Mouse (Mus musculus): ENCODE results near the gene Gm26938. TPM values are rescaled to one million over a fixed set of nuclear protein-coding genes. Genes with fewer than 3 reads are reported as not detected.

The Gm26938 gene
- total and polyA plus RNA-seq, 3 experiments: not detected

GRCm38 (mm10) chr5:139797473-139798167, 28.6 kb downstream of the Gm26938 start:
- H3K4me3 ChIP-seq (ENCODE audit: low read depth, low read length): no peak overlapping the region
- DNase-seq (ENCODE audit: low spot score): no peak

DNA sequence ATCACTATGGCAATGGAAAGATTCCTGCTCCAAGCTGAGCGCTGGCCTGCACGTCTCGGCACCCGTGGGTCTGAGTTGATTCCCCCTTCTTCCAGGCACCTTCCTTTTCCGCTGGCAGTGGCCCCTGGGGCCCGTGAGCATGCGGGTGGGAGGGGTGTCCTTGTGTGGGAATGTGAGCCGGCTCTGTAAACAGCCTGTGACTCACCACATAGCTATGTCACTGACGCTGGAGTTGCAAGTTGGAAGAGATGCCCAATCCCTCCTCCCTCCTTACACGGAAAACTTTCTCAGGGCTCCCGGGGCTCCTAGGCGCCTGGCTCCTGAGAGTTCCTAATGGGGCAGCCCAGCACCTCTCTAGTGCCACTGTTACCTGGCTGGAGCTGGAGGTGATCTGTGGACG, 29.3 kb downstream of the Gm26938 start:
- Histone ChIP-seq H3K27me3 (ENCODE audit: insufficient read depth, low read length) (no peaks in the 10 kb centered on the region), H3K9me3 (replicated peaks) (no peaks in the 10 kb centered on the region), H3K36me3 (replicated peaks) (peaks cover 94% of the 10 kb centered on the region), H3K4me3 (ENCODE audit: low read depth, low read length) (peak overlapping the region; percentile 44; the same call in 1 of the 2 replicates), H3K4me1 (ENCODE audit: insufficient read depth, low read depth, low read length) (peaks cover 91% of the 10 kb centered on the region)
- ATAC-seq (ENCODE audit: extremely low read depth, insufficient number of reproducible peaks, low FRiP score, poor library complexity, severe bottlenecking) (no peak), DNase-seq (ENCODE audit: low spot score) (no peak)
- TF ChIP-seq POLR2AphosphoS5 (IDR thresholded peaks at IDR 0.05; ENCODE audit: insufficient replicate concordance, low read depth, low read length): no peak
- TF ChIP-seq GATA1 (IDR thresholded peaks at IDR 0.05; ENCODE audit: borderline replicate concordance, low read length): no peak
- TF ChIP-seq TAL1 (conservative IDR thresholded peaks at IDR 0.05; ENCODE audit: low read depth, low read length): no peak
- no peak for TF ChIP-seq CTCF (IDR thresholded peaks at IDR 0.05; ENCODE audit: low read depth, low read length)
- TF ChIP-seq GATA2 (IDR thresholded peaks at IDR 0.05; ENCODE audit: borderline replicate concordance, low read depth, low read length): no peak

More at GRCm38 (mm10) chr5:139797473-139798167, 28.6 kb downstream of the Gm26938 start:
- no peaks in the 10 kb centered on the region for H3K9me3 ChIP-seq (replicated peaks)
- TF ChIP-seq CTCF (IDR thresholded peaks at IDR 0.05; ENCODE audit: low read depth, low read length) (no peak), GATA2 (IDR thresholded peaks at IDR 0.05; ENCODE audit: borderline replicate concordance, low read depth, low read length) (no peak), POLR2AphosphoS5 (IDR thresholded peaks at IDR 0.05; ENCODE audit: insufficient replicate concordance, low read depth, low read length) (no peak), TAL1 (conservative IDR thresholded peaks at IDR 0.05; ENCODE audit: low read depth, low read length) (no peak), GATA1 (IDR thresholded peaks at IDR 0.05; ENCODE audit: borderline replicate concordance, low read length) (no peak)
- no peaks in the 10 kb centered on the region for H3K27me3 ChIP-seq (ENCODE audit: insufficient read depth, low read length)
- peaks cover 97% of the 10 kb centered on the region for H3K36me3 ChIP-seq (replicated peaks)
- ATAC-seq (ENCODE audit: extremely low read depth, insufficient number of reproducible peaks, low FRiP score, poor library complexity, severe bottlenecking): no peak
- H3K4me1 ChIP-seq (ENCODE audit: insufficient read depth, low read depth, low read length): peaks cover 90% of the 10 kb centered on the region

DNA sequence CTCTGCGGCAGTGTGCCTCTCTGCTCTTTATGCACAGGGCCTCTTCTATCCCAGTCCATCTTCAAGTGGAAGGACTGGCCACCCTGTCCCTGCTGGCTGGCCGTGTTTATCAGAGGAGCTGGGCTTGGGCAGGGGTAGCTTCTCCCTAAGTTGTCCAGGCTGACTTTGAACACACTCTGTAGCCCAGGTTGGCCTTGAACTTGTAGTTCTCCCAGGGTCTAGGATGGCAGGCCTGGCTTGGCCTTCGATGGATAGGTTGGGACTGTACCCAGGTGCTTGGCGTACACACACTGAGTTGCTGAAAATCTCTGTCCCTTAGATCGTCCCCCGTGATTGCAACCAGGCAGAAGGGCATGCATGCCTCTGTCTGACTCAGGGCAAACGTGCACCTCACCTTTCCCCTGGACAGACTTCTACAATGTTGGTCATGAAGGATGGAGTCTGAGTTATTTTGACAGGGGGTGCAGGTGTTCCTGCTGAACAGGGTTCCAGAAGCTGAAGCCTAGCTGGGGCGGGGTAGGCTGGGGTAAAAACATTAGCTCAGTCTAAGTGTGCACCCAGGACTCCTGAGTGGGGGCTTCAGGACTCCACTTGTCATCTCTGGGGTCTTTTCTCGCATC, 30.1 kb downstream of the Gm26938 start:
- no peak overlapping the region; the same call in 1 of the 2 replicates for H3K4me3 ChIP-seq (ENCODE audit: low read depth, low read length)
- no peak for TF ChIP-seq GATA1 (IDR thresholded peaks at IDR 0.05; ENCODE audit: borderline replicate concordance, low read length)
- TF ChIP-seq GATA2 (IDR thresholded peaks at IDR 0.05; ENCODE audit: borderline replicate concordance, low read depth, low read length): no peak
- no peak for TF ChIP-seq TAL1 (conservative IDR thresholded peaks at IDR 0.05; ENCODE audit: low read depth, low read length)
- no peak for TF ChIP-seq CTCF (IDR thresholded peaks at IDR 0.05; ENCODE audit: low read depth, low read length)
- TF ChIP-seq POLR2AphosphoS5 (IDR thresholded peaks at IDR 0.05; ENCODE audit: insufficient replicate concordance, low read depth, low read length): no peak
- no peaks in the 10 kb centered on the region for H3K27me3 ChIP-seq (ENCODE audit: insufficient read depth, low read length)
- DNase-seq (ENCODE audit: low spot score) (no peak), ATAC-seq (ENCODE audit: extremely low read depth, insufficient number of reproducible peaks, low FRiP score, poor library complexity, severe bottlenecking) (no peak)
- no peaks in the 10 kb centered on the region for H3K9me3 ChIP-seq (replicated peaks)
- peaks cover 88% of the 10 kb centered on the region for H3K4me1 ChIP-seq (ENCODE audit: insufficient read depth, low read depth, low read length)
- H3K36me3 ChIP-seq (replicated peaks): peaks cover 86% of the 10 kb centered on the region

DNA sequence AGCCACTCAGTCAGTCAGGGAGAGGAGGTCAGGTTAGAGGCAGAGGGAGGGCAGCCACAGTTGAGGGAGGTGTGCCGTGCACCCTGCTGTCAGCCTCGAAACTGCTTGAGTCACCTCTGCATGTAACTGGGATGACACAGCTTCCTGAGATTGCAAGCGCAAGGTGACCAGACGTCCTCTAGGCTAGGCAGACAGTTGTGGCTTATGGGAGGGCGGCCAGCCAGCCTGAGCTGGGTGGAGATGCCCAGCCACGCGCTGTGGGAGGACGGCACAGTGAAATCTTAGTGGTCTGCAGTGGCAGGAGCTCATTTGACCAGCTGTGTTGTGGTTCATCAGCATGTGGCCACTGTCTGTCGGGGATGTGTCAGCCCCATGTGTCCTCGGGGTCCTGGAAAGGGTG, 31.3 kb downstream of the Gm26938 start:
- TF ChIP-seq GATA2 (IDR thresholded peaks at IDR 0.05; ENCODE audit: borderline replicate concordance, low read depth, low read length) (no peak), TAL1 (conservative IDR thresholded peaks at IDR 0.05; ENCODE audit: low read depth, low read length) (no peak)
- Histone ChIP-seq H3K9me3 (replicated peaks) (no peaks in the 10 kb centered on the region), H3K4me1 (ENCODE audit: insufficient read depth, low read depth, low read length) (peaks cover 86% of the 10 kb centered on the region), H3K4me3 (ENCODE audit: low read depth, low read length) (peak overlapping the region; percentile 58; the same call in 1 of the 2 replicates), H3K27me3 (ENCODE audit: insufficient read depth, low read length) (no peaks in the 10 kb centered on the region), H3K36me3 (replicated peaks) (peaks cover 74% of the 10 kb centered on the region)
- 0 out of 2 replicates have a peak, but pooled peaks have one; percentile 10 for ATAC-seq (ENCODE audit: extremely low read depth, insufficient number of reproducible peaks, low FRiP score, poor library complexity, severe bottlenecking)
- DNase-seq (ENCODE audit: low spot score): no peak

DNA sequence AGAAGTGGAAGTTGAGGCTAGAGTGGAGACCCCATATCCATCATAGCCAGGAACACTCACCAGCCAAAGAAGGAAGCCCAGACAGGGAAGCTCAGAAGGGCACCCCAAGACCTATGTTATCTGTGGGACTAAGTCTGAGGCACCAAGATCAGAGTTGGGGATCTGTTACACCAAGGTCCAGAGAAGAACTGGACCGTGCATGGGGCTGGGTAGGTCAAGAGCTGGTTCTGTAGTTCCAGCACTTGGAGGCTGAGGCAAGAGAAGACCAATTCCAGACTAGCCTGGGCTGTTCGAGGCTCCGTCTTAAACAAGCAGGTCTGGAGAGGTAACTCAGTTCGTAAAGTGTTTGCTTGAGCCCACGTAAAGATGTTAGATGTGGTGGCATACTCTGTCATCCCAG, 32.1 kb downstream of the Gm26938 start:
- DNase-seq (ENCODE audit: low spot score) (no peak), ATAC-seq (ENCODE audit: extremely low read depth, insufficient number of reproducible peaks, low FRiP score, poor library complexity, severe bottlenecking) (no peak)
- Histone ChIP-seq H3K4me3 (ENCODE audit: low read depth, low read length) (peak overlapping the region; percentile 96; the same call in 1 of the 2 replicates), H3K9me3 (replicated peaks) (no peaks in the 10 kb centered on the region), H3K36me3 (replicated peaks) (peaks cover 66% of the 10 kb centered on the region), H3K27me3 (ENCODE audit: insufficient read depth, low read length) (no peaks in the 10 kb centered on the region), H3K4me1 (ENCODE audit: insufficient read depth, low read depth, low read length) (peaks cover 87% of the 10 kb centered on the region)
- TF ChIP-seq CTCF (IDR thresholded peaks at IDR 0.05; ENCODE audit: low read depth, low read length) (no peak), TAL1 (conservative IDR thresholded peaks at IDR 0.05; ENCODE audit: low read depth, low read length) (no peak), POLR2AphosphoS5 (IDR thresholded peaks at IDR 0.05; ENCODE audit: insufficient replicate concordance, low read depth, low read length) (no peak), GATA2 (IDR thresholded peaks at IDR 0.05; ENCODE audit: borderline replicate concordance, low read depth, low read length) (no peak), GATA1 (IDR thresholded peaks at IDR 0.05; ENCODE audit: borderline replicate concordance, low read length) (no peak)

DNA sequence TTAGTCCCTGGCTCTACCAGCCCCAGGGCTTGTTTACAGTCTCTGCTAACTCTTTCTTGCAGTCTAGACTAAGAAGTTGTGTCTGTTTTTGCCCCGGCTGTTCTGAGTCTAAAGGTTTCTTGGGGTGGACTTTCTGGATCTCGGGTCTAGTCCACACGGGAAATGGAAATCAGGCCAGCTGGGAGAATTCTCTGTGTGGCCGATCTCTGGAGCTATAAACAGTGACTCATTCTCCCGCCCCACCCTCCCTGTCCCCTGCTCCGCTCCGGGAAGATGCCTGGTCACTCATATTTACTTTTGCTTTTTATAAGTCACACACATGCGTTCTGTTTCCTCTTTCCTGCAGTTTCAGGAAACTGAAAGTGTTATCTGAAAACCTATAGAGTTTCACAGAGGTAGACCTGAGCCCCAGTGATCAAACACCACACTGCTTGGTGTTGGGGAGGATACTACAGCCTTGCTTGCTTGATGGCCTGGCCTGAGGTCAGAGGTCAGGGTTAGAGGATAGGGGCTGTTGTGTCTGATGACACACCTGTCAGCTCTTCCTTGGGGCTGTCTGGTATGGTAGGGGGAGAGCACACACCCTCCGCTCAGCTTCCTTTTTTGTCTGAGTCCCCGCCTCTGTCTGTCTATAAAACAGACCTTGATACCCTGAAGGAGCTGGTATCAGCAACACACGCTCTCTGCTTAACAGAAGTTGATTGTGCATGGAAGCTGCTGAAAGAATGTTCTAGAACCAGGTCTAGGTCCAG, 32.7 kb downstream of the Gm26938 start:
- Histone ChIP-seq H3K36me3 (replicated peaks) (peaks cover 60% of the 10 kb centered on the region), H3K27me3 (ENCODE audit: insufficient read depth, low read length) (no peaks in the 10 kb centered on the region), H3K4me1 (ENCODE audit: insufficient read depth, low read depth, low read length) (peaks cover 85% of the 10 kb centered on the region), H3K9me3 (replicated peaks) (no peaks in the 10 kb centered on the region), H3K4me3 (ENCODE audit: low read depth, low read length) (peak overlapping the region; percentile 96)
- no peak for TF ChIP-seq GATA1 (IDR thresholded peaks at IDR 0.05; ENCODE audit: borderline replicate concordance, low read length)
- no peak for TF ChIP-seq POLR2AphosphoS5 (IDR thresholded peaks at IDR 0.05; ENCODE audit: insufficient replicate concordance, low read depth, low read length)
- no peak for TF ChIP-seq TAL1 (conservative IDR thresholded peaks at IDR 0.05; ENCODE audit: low read depth, low read length)
- TF ChIP-seq CTCF (IDR thresholded peaks at IDR 0.05; ENCODE audit: low read depth, low read length): no peak
- no peak for TF ChIP-seq GATA2 (IDR thresholded peaks at IDR 0.05; ENCODE audit: borderline replicate concordance, low read depth, low read length)
- ATAC-seq (ENCODE audit: extremely low read depth, insufficient number of reproducible peaks, low FRiP score, poor library complexity, severe bottlenecking) (no peak), DNase-seq (ENCODE audit: low spot score) (peak; percentile 67)
